Mouse (Mus musculus): ENCODE results near the gene Pfas.

Gene Pfas

DNA sequence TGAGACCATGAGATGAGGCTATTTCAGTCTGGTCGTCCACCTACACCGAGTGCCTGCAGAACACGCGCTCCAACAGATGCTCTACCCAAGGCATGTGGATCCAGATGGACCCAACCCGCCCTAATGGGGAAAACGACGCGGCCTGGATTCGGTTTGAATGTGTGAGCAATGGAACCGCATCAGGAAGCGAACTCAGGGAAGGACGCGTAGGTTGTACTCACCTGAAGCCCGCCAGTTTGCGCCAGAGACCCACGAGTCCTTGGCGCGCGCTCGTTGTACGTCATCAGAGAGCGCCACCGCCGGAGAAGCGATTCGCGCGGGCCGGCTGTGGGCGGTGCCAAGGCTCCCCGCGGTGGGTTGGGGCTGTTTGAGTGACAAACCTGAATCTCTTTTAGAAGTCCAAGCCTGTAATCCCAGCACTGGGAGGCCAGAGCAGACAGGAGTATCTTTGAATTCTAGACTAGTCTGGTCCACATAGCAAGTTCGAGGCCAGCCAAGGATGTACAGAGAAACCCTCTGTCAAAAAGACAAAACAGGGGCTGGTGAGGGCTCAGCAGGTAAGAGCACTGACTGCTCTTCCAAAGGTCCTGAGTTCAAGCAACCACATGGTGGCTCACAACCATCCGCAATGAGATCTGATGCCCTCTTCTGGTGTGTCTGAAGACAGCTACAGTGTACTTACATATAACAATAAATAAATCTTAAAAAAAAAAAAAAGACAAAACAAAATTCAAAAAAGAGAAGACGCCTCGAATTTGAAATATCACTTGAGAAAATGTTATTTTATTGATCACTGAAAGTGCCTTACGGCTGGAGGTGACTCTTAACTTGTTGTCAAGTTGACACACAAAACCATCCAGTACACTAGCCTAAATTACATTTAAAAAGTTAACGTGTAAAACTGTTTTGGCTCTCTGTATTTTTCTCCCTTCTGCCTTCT is at the start of gene Pfas:
Gene Pfas (minus strand): TSS at position 279 of the 940 bp plus-strand sequence.
- peak; percentile 94 for DNase-seq

- no peak for DNase-seq
These were observed 45.6 kb upstream of the Pfas start for GRCm38 (mm10) chr11:69053848-69054247.

GRCm38 (mm10) chr11:69052824-69053421 is 44.7 kb upstream of the Pfas start:
- DNase-seq = no peak

GRCm38 (mm10) chr11:69051771-69052170 is 43.5 kb upstream of the Pfas start:
- DNase-seq = no peak

- DNase-seq = no peak
These were observed 42.5 kb upstream of the Pfas start for GRCm38 (mm10) chr11:69050748-69051147.

DNA sequence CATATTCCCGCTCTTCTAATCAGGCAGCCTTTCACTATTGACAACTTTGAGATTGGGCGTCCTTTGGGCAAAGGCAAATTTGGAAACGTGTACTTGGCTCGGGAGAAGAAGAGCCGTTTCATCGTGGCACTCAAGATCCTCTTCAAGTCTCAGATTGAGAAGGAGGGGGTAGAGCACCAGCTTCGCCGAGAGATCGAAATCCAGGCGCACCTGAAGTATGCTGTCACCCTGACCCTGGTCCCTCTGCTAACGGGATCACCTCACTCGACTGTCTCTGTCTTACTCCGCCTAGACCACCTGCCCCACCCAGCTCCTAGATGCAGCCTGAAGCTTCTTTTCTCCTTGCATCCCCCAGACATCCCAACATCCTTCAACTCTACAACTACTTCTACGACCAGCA is 39.9 kb upstream of the Pfas start:
- no peak for DNase-seq

GRCm38 (mm10) chr11:69047592-69047991 is 39.3 kb upstream of the Pfas start:
- no peak for DNase-seq

GRCm38 (mm10) chr11:69046395-69046774 is 38.1 kb upstream of the Pfas start:
- DNase-seq = no peak

GRCm38 (mm10) chr11:69045531-69046394 is 37.5 kb upstream of the Pfas start, which contains the start of gene Aurkb:
TSS of gene Aurkb (plus strand) at chr11:69045647.
- DNase-seq = peak; percentile 66

DNA sequence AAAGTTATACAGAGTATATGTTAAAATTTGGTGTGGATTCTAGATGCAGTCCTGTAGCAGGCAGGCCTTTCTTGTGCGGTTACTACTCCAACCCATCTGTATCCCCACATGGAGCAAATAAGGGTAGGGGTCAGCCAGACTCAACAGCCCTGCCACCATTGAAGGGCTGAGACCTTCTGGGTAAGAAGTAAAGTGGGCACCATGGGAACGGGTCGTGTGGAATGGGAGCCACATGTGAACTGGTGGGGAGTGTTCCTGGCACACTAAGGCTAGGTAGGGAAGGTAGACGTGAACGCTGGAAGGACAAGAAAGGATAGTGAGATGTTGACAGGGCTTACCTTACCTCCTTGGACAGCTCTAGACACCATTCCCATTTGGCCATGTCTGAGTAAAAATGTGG is 29.9 kb upstream of the Pfas start:
- no peak for DNase-seq

DNA sequence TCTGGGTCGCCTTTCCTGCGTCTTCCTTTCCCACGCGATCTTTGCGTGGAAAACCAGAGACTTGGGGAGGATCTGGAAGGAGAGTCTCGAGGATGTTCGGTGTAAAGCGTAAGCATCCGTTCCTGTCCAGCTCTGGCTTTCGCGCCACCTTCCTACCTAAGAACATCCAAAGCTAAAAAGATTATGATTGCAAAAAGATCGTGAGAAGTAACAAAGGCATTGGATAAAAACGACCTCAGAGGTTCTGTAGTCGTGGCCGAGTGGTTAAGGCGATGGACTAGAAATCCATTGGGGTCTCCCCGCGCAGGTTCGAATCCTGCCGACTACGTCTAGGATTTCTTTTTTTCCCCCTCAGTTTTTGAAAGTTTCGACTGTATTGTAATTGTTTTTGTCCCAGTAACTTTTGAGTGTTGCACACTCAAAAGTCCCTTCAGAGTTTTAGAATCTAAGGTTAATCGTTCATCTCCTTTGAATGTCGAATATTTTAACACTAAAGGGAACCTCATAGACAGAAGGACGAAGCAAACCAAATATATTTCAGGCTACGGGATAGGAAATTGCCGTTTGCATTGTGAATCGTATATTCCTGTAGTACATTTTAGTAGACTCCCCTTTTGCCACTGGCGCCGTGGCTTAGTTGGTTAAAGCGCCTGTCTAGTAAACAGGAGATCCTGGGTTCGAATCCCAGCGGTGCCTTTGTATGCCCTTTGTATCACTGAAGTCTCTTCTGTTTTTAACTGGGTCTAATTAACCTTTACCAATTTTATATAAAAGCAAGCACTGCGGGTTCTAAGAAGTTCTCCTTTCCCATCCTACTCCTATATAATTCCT is 29.2 kb upstream of the Pfas start:
- DNase-seq = peak; percentile 78

GRCm38 (mm10) chr11:69036486-69037230 is 28.4 kb upstream of the Pfas start:
- DNase-seq = peak; percentile 82

- peak; percentile 87 for DNase-seq
These were observed 27.6 kb upstream of the Pfas start for GRCm38 (mm10) chr11:69035849-69036248.

DNA sequence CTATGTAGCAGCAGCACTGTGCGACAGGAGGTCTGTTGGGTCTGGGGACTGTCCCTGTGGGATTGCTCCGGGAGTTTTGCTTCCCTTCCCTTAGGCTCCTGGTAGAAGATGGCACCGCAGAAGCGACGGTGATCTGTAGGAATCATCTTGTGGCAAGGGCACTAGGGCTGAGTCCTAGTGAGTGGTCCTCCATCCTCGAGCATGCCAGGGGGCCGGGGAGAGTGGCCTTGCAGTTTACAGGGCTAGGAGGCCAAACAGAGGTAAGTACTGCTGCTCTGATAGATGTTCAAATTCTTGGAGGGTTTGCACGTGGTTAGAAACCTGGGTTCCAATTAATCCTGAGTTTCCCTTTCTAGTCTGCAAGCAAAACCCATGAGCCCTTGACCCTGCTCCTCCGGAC is 27.2 kb upstream of the Pfas start:
- no peak for DNase-seq

DNA sequence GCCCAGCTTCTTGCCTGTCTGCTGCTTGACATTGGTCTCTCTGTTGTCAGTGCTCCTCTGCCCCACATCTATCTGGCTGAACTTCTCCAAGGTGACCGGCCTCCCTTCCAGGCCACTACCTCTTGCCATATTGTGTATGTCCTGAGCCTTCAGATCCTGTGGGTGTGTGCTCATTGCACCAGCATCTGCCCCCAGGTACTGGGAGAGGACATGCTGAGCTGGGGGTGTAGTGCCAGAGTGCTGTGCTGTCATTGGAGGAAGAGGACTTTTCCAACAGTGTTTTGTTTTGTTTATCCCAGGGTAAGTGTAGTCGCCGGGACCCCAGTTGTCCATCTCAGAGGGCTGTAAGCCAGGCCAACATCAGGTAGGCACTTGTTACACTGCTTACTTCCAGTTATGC is 26.3 kb upstream of the Pfas start:
- DNase-seq = no peak

- DNase-seq = no peak
These were observed 25.3 kb upstream of the Pfas start for GRCm38 (mm10) chr11:69033552-69033951.

DNA sequence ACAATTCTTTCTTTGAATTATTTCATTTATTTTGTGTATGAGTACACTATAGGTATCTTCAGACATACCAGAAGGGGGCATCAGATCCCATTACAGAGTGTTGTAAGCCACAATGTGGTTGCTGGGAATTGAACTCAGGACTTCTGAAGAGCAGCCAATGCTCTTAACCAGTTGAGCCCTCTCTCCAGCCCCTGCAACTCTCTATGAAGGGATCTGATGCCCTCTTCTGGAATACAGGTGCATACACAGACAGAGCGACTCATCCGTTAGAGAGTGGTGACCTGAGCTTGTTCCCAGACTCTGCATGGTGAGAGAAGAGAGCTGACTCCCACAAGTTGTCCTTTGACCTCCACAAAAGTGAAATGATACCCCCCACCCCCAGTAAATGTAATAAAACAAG is 20.5 kb upstream of the Pfas start:
- no peak for DNase-seq

DNA sequence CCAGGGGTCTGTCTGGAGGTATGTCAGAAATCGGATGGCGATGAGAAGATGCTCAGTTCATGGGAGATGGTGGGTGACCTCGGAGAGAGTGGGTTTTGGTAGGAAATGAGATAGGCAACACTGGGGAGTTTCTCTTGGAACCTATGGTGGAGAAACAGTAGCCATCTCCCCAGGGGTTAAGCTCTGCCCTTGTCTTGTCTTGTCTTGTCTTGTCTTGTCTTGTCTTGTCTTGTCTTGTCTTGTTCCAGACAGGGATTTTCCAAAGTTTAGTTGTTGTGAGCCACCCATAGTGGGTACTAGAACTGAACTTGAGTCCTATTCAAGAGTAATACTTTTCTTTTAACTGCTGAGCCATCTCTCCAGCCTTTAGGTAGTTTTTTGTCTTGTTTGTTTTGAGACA is 18.3 kb upstream of the Pfas start:
- no peak for DNase-seq

- no peak for DNase-seq
These were observed 12.4 kb upstream of the Pfas start for GRCm38 (mm10) chr11:69020691-69021090.

DNA sequence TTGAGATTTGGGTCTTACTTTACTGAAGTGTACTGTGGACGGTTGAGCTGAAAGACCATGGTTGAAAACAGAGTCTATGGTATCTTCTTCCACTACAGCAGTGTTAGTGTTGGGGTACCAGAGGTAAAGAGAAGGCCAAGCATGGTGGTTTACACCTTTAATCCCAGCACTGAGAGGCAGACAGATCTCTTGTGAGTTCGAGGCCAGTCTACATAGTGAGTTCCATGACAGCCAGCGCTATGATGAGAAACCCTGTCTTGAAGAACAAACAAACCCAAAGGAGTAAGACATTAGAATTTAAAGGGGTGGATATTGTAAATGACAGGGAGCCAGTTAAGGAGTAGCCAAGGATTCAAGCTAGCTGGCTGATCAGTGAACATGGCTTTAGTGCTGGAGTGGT is 8.5 kb upstream of the Pfas start:
- no peak for DNase-seq

- DNase-seq = peak; percentile 91
These were observed 7.6 kb upstream of the Pfas start, which contains the start of gene Ctc1 for GRCm38 (mm10) chr11:69015644-69016441. TSS of gene Ctc1 (plus strand) at chr11:69015911.
